Mouse (Mus musculus): ENCODE data around the gene Rec114.

Gene Rec114

DNA sequence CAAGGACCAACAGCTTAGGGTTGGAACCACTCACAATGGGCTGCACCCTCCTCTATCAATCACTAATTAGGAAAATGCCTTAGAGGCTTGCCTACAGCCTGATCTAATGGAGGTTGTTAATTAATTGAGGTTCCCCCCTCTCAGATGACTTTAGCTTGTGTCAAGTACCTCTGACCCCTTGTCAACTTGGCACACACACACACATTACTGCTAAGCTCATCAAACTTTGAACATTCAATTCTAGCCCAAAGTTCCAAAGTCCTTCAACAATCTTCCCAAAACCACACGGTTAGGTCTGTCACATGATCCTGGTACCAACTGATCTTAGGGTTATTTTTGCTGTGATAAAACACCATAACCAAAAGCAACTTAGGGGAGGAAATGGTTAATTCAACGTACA lies 26.9 kb downstream of the Rec114 start:
- DNase-seq = no peak

DNA sequence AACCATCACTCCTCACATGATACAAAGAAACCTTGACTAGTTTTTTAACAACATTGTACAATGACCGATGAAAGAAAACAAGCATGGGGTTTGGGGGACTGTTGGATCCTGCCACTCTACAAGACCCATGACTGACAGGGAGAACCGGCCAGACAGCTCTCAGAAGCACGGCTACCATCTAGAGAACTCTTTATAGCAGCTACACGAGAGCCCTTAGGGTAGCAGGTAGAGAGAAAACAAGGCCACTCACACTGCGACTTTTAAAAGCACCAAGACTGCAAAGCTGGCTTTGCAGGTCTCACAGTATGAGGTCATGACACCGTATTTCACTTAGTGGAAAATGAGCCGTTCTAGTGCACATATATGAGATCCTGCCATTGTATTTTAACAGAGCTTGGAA lies 33.1 kb downstream of the Rec114 start:
- no peak for DNase-seq

DNA sequence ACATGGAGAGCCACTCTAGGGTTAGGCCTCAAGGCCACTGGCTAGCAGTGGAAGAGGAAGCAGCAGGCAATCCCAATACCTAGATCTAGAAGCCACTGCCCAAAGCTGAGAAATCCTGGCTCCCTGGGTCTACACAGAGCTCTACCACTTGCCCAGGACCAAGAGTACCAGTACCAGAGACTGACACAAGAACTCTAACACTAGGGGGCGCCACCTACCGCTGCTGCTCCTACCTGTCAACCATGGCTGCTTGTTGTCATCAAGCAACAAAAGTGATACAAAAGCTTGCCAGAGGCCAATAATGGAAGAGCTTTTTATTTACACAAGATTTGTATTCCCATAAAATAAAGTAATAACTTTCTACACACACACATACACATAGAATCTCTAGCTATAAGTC lies 33.8 kb downstream of the Rec114 start:
- peak; percentile 89 to 93 for DNase-seq

DNA sequence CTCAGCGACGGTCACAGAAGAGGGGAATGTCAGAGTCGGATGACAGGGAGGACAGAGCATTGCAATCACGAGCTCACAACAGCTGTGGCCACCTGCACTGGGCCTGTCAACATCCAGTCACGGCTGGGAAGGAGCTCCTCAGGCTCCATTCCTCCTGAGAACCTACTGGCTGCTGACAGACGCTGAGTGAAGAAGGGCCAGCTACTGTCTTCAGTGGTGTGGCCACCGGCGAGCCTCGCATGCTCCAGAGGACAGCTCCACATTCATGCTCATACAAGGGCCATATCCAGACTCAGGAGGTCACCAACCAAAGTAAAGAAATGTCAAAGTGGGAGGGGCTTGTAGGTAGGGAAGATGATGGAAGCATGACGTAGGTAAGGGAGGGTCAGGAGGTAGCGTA lies 36.0 kb downstream of the Rec114 start:
- no peak for DNase-seq

DNA sequence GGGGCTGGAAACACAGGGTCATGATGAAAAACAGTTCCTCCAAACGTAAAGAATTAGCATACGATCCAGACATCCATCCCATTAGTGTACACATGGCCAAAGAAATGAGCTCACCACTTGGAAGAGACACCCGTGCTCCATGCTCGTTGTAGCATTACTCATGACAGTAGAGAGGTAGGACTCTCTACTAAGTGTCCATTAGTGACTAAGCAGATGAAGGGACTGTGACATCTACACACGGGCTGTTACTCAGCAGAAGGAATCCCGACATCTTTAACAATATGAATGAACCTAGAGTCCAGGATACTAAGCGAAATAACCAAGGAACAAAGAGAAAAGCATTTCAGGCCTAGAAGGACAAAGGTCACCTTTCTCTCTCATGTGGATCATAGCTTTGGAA lies 37.7 kb downstream of the Rec114 start:
- DNase-seq = no peak

DNA sequence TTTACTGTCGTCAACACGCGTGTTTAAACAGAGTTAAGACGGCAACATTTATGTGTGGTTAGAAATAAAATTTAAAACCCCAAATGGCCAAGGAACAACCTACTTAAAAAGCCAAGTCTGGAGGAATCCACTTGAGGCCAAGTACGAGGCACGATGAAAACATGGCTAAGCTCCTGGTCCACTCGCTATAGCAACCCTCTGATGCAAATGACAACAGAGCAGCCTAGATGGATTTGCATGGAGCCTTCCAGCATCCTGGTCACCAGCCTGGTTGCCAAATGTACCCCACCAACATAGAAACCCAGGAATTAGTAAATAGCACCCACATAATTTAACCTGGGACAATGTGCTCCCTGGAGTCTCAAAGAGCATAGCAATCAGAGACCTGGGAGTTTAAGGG lies 40.0 kb downstream of the Rec114 start:
- no peak for DNase-seq

DNA sequence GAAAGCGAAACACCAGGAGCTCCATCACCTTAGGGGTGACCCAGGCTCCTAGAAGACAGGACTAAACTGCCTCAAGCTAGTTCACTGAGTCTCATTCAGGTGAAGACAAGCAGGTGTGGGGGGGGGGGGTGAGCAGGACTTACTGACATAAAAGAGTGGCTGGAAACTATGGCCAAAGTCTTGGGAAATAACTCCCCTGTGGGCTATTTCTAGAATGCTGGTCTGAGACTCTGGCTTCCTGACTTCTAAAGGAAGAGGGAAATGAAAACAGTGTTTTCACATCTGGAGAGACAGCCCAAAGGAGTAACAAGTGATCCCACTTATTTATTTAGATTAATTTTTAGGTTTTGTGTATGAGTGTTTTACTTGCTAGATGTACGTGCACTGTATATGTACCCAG lies 42.0 kb downstream of the Rec114 start:
- no peak for DNase-seq

DNA sequence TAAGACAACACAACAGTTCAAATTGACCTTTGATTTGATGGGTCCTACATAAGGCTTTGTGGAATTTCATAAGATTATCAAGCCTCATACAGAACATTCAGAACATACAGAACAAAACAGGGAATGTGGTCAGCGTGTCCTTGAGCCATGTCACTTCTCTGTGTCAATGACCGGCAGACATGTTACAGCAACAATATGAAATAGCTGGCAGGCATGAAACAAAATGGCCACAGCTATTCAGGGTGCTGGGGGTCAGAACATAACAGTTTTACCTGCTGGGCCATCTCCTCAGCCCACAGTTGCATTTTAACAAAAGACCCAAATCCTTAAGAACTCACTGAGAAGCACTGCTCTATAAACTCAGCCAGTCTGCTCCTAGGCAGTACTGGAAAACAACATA lies 45.3 kb downstream of the Rec114 start:
- no peak for DNase-seq

DNA sequence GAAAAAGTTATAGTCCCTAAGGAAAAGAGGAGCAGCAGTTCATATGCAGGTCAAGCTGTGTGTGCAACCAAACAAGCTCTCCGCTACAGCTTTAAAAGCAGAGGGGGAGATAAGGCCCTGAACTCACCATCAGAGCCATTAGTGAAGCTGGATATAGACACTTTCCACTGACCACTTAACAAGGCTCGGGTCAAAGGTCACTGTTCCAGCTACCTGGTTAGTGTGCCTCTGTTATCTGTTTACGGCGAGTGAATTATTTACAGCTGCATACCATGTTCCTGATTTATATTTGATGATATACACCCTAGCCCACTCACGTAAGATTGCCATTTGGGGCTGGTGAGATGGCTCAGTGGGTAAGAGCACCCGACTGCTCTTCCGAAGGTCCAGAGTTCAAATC lies 52.3 kb downstream of the Rec114 start:
- no peak for DNase-seq

DNA sequence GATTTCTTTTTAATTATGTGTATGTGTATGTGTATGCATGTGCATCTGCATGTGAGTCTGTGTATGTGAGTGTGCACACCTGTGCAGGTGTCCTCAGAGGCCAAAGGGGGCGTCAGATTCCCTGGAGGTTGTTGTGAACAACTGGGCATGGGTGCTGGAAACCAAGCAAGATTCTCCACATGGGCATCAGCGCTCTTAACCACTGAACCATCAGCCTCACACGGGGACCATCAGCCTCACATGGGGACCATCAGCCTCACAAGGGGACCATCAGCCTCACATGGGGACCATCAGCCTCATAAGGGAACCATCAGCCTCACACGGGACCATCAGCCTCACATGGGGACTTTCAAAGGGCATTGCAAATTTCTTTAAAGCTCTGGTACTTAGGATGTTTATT lies 53.1 kb downstream of the Rec114 start:
- DNase-seq = no peak

DNA sequence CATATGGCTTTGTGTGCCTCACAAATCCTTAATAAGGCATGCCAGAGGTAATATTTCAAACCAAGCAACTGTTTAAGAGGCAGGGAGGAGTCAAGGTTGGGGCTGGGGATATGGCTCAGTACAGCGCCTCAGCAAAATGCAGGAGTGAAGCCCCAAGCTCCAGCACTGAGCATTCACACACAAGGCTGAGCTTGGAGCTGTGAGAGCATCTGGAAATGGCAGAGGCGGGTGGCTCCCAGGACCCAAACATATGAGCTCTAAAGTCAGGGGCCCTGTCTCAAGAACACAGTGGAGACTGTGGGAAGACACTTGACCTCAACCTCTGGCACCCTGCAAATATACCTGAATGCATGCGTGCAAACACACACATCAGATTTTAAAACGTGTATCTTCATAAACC lies 55.7 kb downstream of the Rec114 start:
- DNase-seq = no peak

DNA sequence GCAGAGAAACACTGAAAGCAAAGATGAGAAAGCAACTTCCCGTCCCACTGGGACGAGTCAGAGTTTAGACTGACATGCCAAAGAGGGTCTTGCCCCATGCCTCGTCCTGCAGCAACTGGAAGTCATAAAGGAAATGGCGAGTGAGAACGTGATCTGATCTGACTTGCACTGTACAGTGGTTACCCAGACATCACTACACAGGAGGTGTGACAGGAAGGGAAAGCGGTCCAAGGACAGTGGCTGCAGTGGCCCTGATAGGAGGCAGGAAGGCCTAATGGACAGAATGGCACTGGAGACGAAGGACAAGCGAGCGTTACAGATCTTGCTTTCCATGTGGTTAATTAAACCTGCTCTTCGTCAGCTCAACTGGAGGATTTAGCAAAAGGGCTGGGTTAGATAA lies 58.5 kb downstream of the Rec114 start:
- DNase-seq = no peak

DNA sequence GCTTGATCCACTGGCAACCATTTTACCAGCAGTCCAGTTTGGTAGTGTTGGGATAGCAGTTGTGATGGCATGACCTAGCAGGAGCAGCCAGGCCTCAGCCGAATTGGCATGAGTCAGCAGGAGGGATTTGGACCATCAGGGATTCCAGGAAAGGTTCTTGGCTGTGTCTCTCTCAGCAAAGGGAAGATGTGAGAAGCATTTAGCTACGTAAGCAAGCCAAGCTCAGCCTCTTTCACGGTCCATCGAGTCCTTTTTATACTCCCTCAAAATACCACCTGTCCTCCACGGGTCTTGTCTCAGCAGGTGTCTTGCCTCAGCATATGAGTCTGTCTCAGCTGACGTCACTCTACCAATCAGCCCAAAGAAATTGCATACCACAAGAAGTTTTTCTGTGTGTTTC lies 60.4 kb downstream of the Rec114 start:
- DNase-seq = peak; percentile 56 to 62

DNA sequence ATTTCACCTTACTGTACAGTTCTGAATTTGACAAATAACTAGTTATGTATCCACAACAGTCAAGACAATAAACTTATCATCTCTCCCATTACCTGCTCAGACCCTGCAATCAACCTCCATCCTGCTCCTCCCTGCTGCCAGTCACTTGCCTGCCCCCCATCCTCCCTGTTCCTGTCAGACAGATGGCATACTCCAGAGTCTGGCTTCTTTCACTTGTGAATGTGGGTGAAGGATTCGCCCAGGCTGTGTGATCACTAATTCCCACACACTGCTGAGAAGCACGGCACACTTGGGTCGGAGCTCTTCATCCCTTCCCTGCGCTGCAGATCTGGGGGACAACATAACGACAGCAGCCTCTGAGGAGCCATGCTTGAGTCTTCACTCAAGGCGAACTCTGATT lies 61.7 kb downstream of the Rec114 start:
- peak; percentile 31 to 43 for DNase-seq

DNA sequence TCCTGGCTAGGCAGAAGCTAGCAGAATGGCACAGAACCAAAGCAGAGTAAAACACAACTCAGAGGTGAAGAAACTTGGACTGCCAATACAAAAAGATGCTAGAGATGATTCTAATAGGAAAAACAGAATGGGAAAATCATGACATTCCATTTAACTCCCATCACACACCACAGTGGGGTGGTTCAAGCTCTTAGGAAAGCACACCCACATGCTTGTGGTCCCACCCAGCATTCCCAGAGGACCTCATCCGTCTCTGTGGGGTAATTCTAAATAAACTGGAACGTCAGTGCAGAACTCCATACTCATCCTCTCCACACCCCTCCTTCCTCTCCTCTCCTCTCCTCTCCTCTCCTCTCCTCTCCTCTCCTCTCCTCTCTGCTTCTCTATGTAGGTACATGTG lies 62.4 kb downstream of the Rec114 start:
- no peak for DNase-seq

DNA sequence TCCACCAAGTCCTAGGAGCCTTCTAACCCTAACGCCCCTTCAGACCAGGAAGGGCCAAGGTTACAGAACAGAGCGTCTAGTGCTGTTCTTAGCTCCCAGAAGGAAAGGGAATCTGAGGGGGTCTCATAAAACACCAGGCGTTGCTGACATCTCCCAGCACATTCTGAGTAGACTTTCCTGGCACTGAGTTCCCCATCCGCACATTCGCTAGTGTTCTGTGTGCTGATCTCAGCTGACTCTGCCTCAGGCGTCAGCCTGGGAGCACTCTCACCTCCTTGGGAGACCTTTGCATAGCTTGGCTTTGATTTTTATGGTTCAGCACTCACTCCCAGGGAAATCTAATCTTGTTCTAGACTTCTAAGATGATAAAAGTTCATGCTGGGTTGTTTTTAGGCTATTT lies 68.4 kb downstream of the Rec114 start:
- no peak for DNase-seq

DNA sequence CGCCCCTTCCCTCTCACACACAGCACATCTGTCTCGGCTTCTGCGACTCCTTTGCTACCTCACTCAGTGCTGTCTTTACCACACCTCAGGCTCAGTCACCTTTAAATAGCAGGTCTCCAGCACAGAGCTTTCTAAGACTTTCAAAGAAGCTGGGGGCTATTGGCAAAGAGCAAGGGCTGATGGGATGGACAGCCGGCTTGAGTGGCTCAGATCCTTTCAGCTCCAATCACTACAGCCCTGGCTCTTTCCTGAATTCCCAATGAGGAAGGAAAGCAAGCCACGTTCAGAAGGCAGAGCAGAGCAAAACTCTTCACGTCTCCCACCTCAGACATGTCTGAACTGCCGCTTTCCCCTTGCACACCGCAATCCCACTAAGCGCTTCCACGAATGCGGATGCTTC lies 69.0 kb downstream of the Rec114 start:
- DNase-seq = no peak

DNA sequence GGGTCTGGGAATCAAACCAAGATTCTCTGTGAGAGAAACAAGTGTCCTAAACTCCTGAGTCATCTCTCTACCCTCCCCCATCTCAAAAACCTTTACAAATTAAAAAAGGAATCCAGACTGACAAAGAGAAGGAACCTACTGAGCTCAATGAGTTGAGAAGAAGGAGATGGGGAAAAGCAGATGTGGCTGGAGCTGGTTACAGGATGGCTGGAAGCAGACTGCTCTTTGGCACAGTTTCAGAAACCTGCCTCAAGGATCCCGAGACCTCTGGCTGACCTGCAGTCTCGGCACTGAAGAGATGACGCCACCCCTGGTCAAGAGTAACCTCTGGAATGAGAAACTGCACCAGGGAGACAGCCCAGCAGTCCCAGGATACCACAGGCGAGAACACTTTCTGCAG lies 71.3 kb downstream of the Rec114 start:
- no peak for DNase-seq

DNA sequence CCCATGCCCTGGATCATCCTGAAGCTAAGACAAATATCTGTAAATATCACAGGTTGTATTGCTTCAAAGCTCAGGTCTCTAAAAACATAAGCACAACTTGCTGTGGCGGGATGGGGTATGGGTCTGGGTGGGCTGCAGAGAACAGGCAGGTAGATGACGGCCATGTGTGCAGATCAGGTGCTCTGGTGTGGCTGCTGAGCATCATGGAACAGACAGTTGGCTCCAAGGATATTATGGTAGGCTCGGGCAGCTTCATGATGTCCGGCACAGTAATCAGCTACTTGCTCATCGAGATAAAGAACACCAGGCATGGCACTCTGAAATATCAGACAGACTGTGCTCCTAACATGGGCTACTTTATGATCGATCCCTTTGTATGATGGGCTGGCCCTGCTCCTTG lies 73.9 kb downstream of the Rec114 start:
- no peak for DNase-seq

DNA sequence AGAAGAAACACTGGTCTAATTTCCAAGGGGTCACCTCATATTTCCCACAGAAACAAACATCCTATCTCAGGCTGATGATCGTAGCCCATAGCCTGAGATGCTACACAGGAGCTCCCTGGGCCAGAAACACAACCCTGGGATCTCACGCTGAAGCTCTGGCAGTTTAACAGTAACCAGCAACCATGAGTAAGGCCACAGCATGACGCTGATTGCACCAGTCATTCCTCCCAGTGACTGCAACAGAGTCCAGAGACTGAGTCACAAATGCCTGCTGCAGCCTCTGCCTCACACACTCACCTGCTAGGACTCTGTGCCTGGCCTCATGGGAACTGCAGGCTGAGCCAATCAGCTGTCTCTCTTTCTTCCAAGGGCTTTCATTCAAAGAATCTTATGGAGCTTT lies 74.7 kb downstream of the Rec114 start:
- DNase-seq = peak in 1 of 2 experiments; percentile 31

DNA sequence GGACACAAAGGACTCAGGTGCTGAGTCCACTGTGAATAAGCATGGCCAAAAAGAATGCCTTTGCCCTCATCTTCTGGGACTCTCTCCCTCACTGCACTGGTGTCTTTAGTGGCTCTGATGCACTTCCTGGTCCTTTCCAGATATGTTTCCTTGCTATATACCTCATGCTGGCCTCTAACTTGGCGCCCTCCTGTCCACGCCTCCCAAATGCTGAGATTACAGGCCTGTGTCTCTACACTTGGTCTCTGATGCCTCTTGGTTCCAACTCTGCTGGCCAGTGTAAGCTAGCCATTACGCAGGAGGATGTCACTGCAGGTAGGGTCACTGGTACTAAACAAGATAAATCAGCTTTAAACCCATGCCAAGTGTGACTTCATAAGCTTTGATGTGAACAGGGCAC lies 75.6 kb downstream of the Rec114 start:
- DNase-seq = no peak

DNA sequence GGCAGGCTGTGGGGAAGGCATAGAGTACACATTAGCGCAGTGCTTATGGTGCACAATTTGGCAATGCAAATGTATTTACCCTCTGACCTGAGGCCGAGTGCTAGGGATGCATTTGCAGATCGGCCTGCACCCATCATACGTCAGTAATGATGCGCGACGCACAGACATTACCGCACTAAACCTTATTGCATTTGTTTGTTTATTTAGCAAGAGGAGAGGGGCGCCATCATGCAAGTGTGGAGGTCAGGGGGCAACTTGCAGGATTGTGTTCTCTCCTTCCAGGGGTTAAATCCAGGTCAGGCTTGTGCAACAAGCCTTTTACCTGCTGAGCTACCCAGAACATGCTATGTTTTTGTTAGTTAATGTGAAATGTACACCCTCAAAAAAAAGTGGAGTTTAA lies 76.5 kb downstream of the Rec114 start:
- no peak for DNase-seq

DNA sequence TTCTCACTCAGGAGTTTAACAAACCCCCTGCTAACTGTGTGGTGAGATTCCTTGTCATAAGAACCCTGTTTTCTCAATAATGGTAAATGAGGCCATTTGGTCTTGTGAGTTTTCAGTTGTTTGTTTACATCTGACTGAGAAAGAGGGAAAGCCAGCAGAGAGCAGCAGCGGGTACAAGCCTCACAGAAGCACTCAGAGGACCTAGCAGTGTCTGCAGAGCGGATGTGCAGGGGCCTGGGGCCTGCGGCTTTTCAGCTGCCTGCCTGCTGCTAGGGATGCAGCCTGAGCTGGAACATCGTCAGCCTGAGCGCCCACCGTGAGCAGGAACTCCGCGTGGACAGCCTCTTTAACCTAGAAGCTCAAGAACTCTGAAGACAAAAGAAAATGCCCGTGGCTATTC lies 77.6 kb downstream of the Rec114 start:
- no peak for DNase-seq

DNA sequence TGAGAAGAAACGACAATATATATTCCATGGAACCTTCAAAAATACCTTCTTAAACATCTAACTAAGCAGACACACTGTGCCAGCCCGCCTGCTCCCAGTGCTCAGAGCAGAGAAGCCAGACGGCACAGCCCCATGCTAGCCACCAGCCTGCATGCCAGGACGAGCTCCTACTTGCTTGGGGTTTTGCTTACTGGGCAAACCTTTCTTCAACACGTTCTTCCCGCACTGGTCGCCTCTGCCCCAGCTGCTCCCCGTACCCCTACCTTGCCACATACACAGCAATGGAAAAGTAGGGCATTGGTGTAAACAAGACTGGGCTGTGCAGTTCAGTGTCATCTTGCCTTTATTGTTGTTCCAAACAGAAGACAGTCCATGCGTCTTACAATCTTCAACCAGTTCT lies 78.3 kb downstream of the Rec114 start:
- DNase-seq = no peak

DNA sequence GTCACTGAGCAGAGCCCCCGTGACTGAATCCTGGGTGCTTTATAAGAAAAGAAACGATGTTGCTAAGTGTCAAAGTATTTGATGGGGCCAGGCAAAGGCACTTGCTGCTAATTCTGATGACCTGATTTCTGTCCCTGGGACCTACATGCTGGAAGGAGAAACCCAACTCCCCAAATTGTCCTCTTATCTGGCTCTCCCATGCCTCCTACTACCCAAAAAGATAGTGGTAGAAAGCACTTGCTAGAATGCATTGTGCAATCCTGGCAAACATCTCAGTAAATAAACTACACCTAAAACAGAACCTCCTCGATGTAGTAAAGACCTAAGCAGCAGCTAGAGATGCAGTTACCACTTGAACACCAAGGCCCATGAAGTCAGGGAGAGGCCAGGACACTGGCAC lies 81.0 kb downstream of the Rec114 start:
- no peak for DNase-seq

DNA sequence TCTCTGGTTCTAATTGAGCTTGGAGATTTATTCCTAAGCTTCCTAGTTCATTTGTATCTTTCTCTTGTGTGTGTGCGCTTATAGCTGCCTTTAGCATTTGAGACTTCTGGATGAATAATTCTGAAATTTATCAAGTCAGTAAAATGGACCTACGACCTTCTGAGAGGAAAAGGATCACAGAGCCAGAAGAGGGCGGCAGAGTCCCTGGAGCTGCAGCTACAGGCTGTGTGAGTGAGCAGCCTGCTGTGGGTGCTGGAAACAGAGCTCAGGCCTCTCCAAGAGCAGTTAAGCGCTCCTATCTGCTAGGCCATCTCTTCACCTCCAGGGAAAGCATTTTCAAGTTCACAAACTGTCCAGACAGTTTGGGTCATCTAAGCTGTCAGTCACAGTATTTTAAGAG lies 81.8 kb downstream of the Rec114 start:
- no peak for DNase-seq

All from cerebellum, postnatal 10 days (tissue).